Comparison of ENCODE assay signal across 20 mouse cellular contexts in genomic region chr2:105552092-105552491, GRCm38 (mm10).
DNase-seq lines count a peak whose midpoint lies in the region; ATAC-seq and TF ChIP-seq lines count a peak whose summit lies in the region.
"Had no signal": no experiment of that assay in that cellular context is flagged by ENCODE, and none has a peak within 500 bp of the region (broad histone marks: within the 10 kb centered on the region; RNA-seq: fewer than 3 reads in every experiment).

No protein-coding gene starts in this region.

- H3K9ac ChIP-seq in hindbrain, embryonic 15.5 days = no peak overlapping the region
- no peak overlapping the region for H3K9ac ChIP-seq in kidney, postnatal 0 days (ENCODE audit: low read depth, low read length)
- no peak overlapping the region for H3K9ac ChIP-seq in neural tube, embryonic 13.5 days
- H3K9ac ChIP-seq in neural tube, embryonic 15.5 days (replicated peaks) = no peak overlapping the region
- H3K9ac ChIP-seq: embryonic facial prominence, embryonic 12.5 days; forebrain, embryonic 13.5 days; heart, embryonic 12.5 days had no signal

- no peak for DNase-seq in hindbrain, embryonic 10.5 days (ENCODE audit: low spot score)
- DNase-seq in kidney, postnatal 0 days (ENCODE audit: low spot score) = peak; percentile 3
- DNase-seq in kidney, postnatal 36 days = no peak
- DNase-seq in neural tube, embryonic 10.5 days (ENCODE audit: extremely low spot score, low spot score) = no peak
- DNase-seq: adrenal gland, postnatal 14 days; cerebellum, adult 2 months; cerebellum, postnatal 10 days; embryo, embryonic 11 days; gastrocnemius, adult 2 months; gastrocnemius, postnatal 25 days had no signal

- no peaks in the 10 kb centered on the region for H3K4me1 ChIP-seq in hindbrain, embryonic 15.5 days (replicated peaks)
- H3K4me1 ChIP-seq in hindbrain, embryonic 10.5 days (replicated peaks) = no peaks in the 10 kb centered on the region
- no peaks in the 10 kb centered on the region for H3K4me1 ChIP-seq in kidney, postnatal 0 days (replicated peaks; ENCODE audit: insufficient read depth, low read length)
- H3K4me1 ChIP-seq in neural tube, embryonic 13.5 days (replicated peaks) = no peaks in the 10 kb centered on the region
- 0 out of 2 replicates have a peak, but pooled peaks cover 3% of the 10 kb centered on the region for H3K4me1 ChIP-seq in neural tube, embryonic 15.5 days
- H3K4me1 ChIP-seq: embryonic facial prominence, embryonic 12.5 days; forebrain, embryonic 13.5 days; heart, embryonic 12.5 days had no signal

- no peaks in the 10 kb centered on the region for H3K36me3 ChIP-seq in hindbrain, embryonic 15.5 days
- H3K36me3 ChIP-seq in hindbrain, embryonic 10.5 days = no peaks in the 10 kb centered on the region
- H3K36me3 ChIP-seq in kidney, postnatal 0 days (ENCODE audit: insufficient read depth, low read length) = no peaks in the 10 kb centered on the region
- H3K36me3 ChIP-seq in neural tube, embryonic 13.5 days = no peaks in the 10 kb centered on the region
- H3K36me3 ChIP-seq in neural tube, embryonic 15.5 days = no peaks in the 10 kb centered on the region
- H3K36me3 ChIP-seq: embryonic facial prominence, embryonic 12.5 days; heart, embryonic 12.5 days had no signal

- H3K9me3 ChIP-seq in hindbrain, embryonic 15.5 days = no peaks in the 10 kb centered on the region
- H3K9me3 ChIP-seq in hindbrain, embryonic 10.5 days = no peaks in the 10 kb centered on the region
- H3K9me3 ChIP-seq in kidney, postnatal 0 days (replicated peaks; ENCODE audit: low read length) = no peaks in the 10 kb centered on the region
- H3K9me3 ChIP-seq in neural tube, embryonic 13.5 days = no peaks in the 10 kb centered on the region
- no peaks in the 10 kb centered on the region for H3K9me3 ChIP-seq in neural tube, embryonic 15.5 days (replicated peaks)
- H3K9me3 ChIP-seq: embryonic facial prominence, embryonic 12.5 days; forebrain, embryonic 13.5 days; heart, embryonic 12.5 days had no signal

- 61% methylated on average over 2 of the region's 2 CpGs for WGBS in hindbrain, embryonic 15.5 days
- 82% methylated on average over 2 of the region's 2 CpGs for WGBS in hindbrain, embryonic 10.5 days
- WGBS in kidney, postnatal 0 days = 46% methylated on average over 2 of the region's 2 CpGs
- WGBS in neural tube, embryonic 13.5 days = 60% methylated on average over 2 of the region's 2 CpGs
- 62% methylated on average over 2 of the region's 2 CpGs for WGBS in neural tube, embryonic 15.5 days

- no peak overlapping the region for H3K4me2 ChIP-seq in hindbrain, embryonic 15.5 days
- no peak overlapping the region for H3K4me2 ChIP-seq in kidney, postnatal 0 days (ENCODE audit: low read length)
- H3K4me2 ChIP-seq in neural tube, embryonic 13.5 days = no peak overlapping the region
- H3K4me2 ChIP-seq in neural tube, embryonic 15.5 days = no peak overlapping the region
- H3K4me2 ChIP-seq: embryonic facial prominence, embryonic 12.5 days; forebrain, embryonic 13.5 days; heart, embryonic 12.5 days had no signal

- peak; percentile 38; the same call in 1 of the 2 replicates for ATAC-seq in hindbrain, embryonic 15.5 days (ENCODE audit: low FRiP score, low read depth)
- ATAC-seq in kidney, postnatal 0 days (replicated peaks; ENCODE audit: low FRiP score, low read depth) = no peak
- peak; percentile 61; the same call in 1 of the 2 replicates for ATAC-seq in neural tube, embryonic 13.5 days (ENCODE audit: low read depth)
- peak; percentile 57; the same call in 1 of the 2 replicates for ATAC-seq in neural tube, embryonic 15.5 days (ENCODE audit: low FRiP score)
- ATAC-seq: activated CD4-positive, CD25-positive, alpha-beta regulatory T cell, adult 4 months; forebrain, embryonic 13.5 days; inflammation-experienced regulatory T-cells, adult 6 months; Patski had no signal

- H3K27me3 ChIP-seq in hindbrain, embryonic 15.5 days = no peaks in the 10 kb centered on the region
- H3K27me3 ChIP-seq in hindbrain, embryonic 10.5 days (ENCODE audit: insufficient read depth, poor library complexity, severe bottlenecking) = no peaks in the 10 kb centered on the region
- no peaks in the 10 kb centered on the region for H3K27me3 ChIP-seq in kidney, postnatal 0 days (ENCODE audit: insufficient read depth, low read length)
- H3K27me3 ChIP-seq in neural tube, embryonic 13.5 days = no peaks in the 10 kb centered on the region
- no peaks in the 10 kb centered on the region for H3K27me3 ChIP-seq in neural tube, embryonic 15.5 days (replicated peaks)
- H3K27me3 ChIP-seq: CH12.LX; embryonic facial prominence, embryonic 12.5 days; forebrain, embryonic 13.5 days; heart, embryonic 12.5 days; Patski had no signal

- no peak for TF ChIP-seq CTCF in kidney, postnatal 0 days (IDR thresholded peaks at IDR 0.05; ENCODE audit: low read depth)

- H3K27ac ChIP-seq in hindbrain, embryonic 15.5 days (replicated peaks) = no peak overlapping the region
- H3K27ac ChIP-seq in hindbrain, embryonic 10.5 days = no peak overlapping the region
- no peak overlapping the region for H3K27ac ChIP-seq in kidney, postnatal 0 days
- H3K27ac ChIP-seq in neural tube, embryonic 13.5 days (replicated peaks) = no peak overlapping the region
- H3K27ac ChIP-seq in neural tube, embryonic 15.5 days (replicated peaks) = no peak overlapping the region
- H3K27ac ChIP-seq: embryonic facial prominence, embryonic 12.5 days; forebrain, embryonic 13.5 days; gastrocnemius, adult 2 months had no signal

- no peak overlapping the region for H3K4me3 ChIP-seq in hindbrain, embryonic 15.5 days
- H3K4me3 ChIP-seq in hindbrain, embryonic 10.5 days = no peak overlapping the region
- H3K4me3 ChIP-seq in kidney, postnatal 0 days (replicated peaks; ENCODE audit: low read depth, low read length) = no peak overlapping the region
- H3K4me3 ChIP-seq in neural tube, embryonic 13.5 days = no peak overlapping the region
- no peak overlapping the region for H3K4me3 ChIP-seq in neural tube, embryonic 15.5 days (replicated peaks)
- H3K4me3 ChIP-seq: embryonic facial prominence, embryonic 12.5 days; forebrain, embryonic 13.5 days; gastrocnemius, adult 2 months; heart, embryonic 12.5 days had no signal
